ENCODE assay signal across 8 mouse cellular contexts in genomic region chr11:119285791-119286527, GRCm38 (mm10). TPM values are rescaled to one million over a fixed set of nuclear protein-coding genes. Genes with fewer than 3 reads are reported as not detected.
DNase-seq lines count a peak whose midpoint lies in the region; ATAC-seq and TF ChIP-seq lines count a peak whose summit lies in the region.

No protein-coding gene starts in this region.

- H3K27me3 ChIP-seq in heart, embryonic 13.5 days (replicated peaks), result no peaks in the 10 kb centered on the region
- no peaks in the 10 kb centered on the region for H3K27me3 ChIP-seq in heart, adult 2 months (ENCODE audit: control insufficient read depth, insufficient read depth, low read length)

- H3K36me3 ChIP-seq in heart, embryonic 13.5 days, result peaks cover 91% of the 10 kb centered on the region
- H3K36me3 ChIP-seq in heart, adult 2 months (ENCODE audit: control insufficient read depth, insufficient read depth, low read length), result no peaks in the 10 kb centered on the region

- no peak for TF ChIP-seq POLR2A in heart, adult 2 months (IDR thresholded peaks at IDR 0.05; ENCODE audit: insufficient read depth, low read depth, low read length)

- H3K4me1 ChIP-seq in heart, embryonic 13.5 days, result peaks cover 25% of the 10 kb centered on the region
- H3K4me1 ChIP-seq in heart, adult 2 months (ENCODE audit: control insufficient read depth, insufficient read depth, low read length), result no peaks in the 10 kb centered on the region

- H3K4me2 ChIP-seq in heart, embryonic 13.5 days, result peak overlapping the region; percentile 25; the same call in 1 of the 2 replicates

- no peak overlapping the region for H3K4me3 ChIP-seq in heart, embryonic 13.5 days
- no peak overlapping the region for H3K4me3 ChIP-seq in heart, adult 2 months

- peak overlapping the region; percentile 86 for H3K27ac ChIP-seq in heart, embryonic 13.5 days (replicated peaks)
- H3K27ac ChIP-seq in heart, adult 2 months, result no peak overlapping the region

- DNase-seq in adrenal gland, postnatal 10 days, result peak; percentile 34
- DNase-seq in adrenal gland, adult 2 months, result no peak
- no peak for DNase-seq in heart, adult 2 months
- DNase-seq in cerebellum, postnatal 14 days, result peak; percentile 56 to 62
- DNase-seq in kidney, postnatal 4 days, result peak; percentile 47 to 65
- DNase-seq in urinary bladder, postnatal 36 days (ENCODE audit: low spot score in 2 of 2), result no peak
- DNase-seq in ovary, postnatal 36 days (ENCODE audit: low spot score), result no peak

- 37% methylated on average over 9 of the region's 9 CpGs for WGBS in heart, embryonic 13.5 days
- WGBS in heart, adult 2 months, result 38% methylated on average over 9 of the region's 9 CpGs

- no peak overlapping the region; the same call in 1 of the 2 replicates for H3K9ac ChIP-seq in heart, embryonic 13.5 days
- no peak overlapping the region for H3K9ac ChIP-seq in heart, adult 2 months (ENCODE audit: low read depth, low read length)

- TF ChIP-seq EP300 in heart, adult 2 months (IDR thresholded peaks at IDR 0.05; ENCODE audit: insufficient read depth, low read depth, low read length), result no peak

- intact Hi-C loops in heart, adult 2 months (cut with DNase I), result no loop called here

- no peaks in the 10 kb centered on the region for H3K79me2 ChIP-seq in heart, adult 2 months (replicated peaks; ENCODE audit: control insufficient read depth, insufficient read depth, low read length)

- ATAC-seq in heart, embryonic 13.5 days (ENCODE audit: extremely low read depth, insufficient number of reproducible peaks, low FRiP score, low TSS enrichment), result no peak; the same call in 1 of the 2 replicates

- no peaks in the 10 kb centered on the region for H3K9me3 ChIP-seq in heart, embryonic 13.5 days

- TF ChIP-seq CTCF in heart, adult 2 months (IDR thresholded peaks at IDR 0.05), result no peak

RNA-seq across cellular contexts. Expression of gene Eif4a3, which starts 13.9 kb away (rescaled TPM):
- 100 to 1,000 TPM; 147 to 153 TPM for total RNA-seq in adrenal gland, postnatal 10 days (2021)
- 100 to 1,000 TPM; 117 to 126 TPM for total RNA-seq in adrenal gland, adult 2 months (2021)
- 38.7 and 44.4 TPM in 2 replicates for polyA plus RNA-seq in adrenal gland, adult 2 months (2012; rRNA removed)
- polyA plus RNA-seq in heart, embryonic 13.5 days (2015; fragmentation: Nextera tagmentation; extraction: Ambion mirVana), result 281 and 304 TPM in 2 replicates
- total RNA-seq in heart, adult 2 months (2021), result 10 to 100 TPM; 60.5 to 67.3 TPM
- 59.9 and 95.2 TPM in 2 replicates for polyA plus RNA-seq in heart, adult 2 months (2012; rRNA removed)

RNA-seq across cellular contexts. Expression of gene Gaa, which starts 18.3 kb away (rescaled TPM):
- 10 to 100 TPM; 78.0 to 81.5 TPM for total RNA-seq in adrenal gland, postnatal 10 days (2021)
- 100 to 1,000 TPM; 119 to 123 TPM for total RNA-seq in adrenal gland, adult 2 months (2021)
- polyA plus RNA-seq in adrenal gland, adult 2 months (2012; rRNA removed), result 363 and 377 TPM in 2 replicates
- 103 and 104 TPM in 2 replicates for polyA plus RNA-seq in heart, embryonic 13.5 days (2015; fragmentation: Nextera tagmentation; extraction: Ambion mirVana)
- 100 to 1,000 TPM in 1 of 2 experiments, 10 to 100 TPM in 1; 89.3 to 102 TPM for total RNA-seq in heart, adult 2 months (2021)
- polyA plus RNA-seq in heart, adult 2 months (2012; rRNA removed), result 165 and 186 TPM in 2 replicates

RNA-seq across cellular contexts. Expression of gene Card14, which starts 21.6 kb away (rescaled TPM):
- under 1 TPM; 0.30 to 0.33 TPM for total RNA-seq in adrenal gland, postnatal 10 days (2021)
- 1 to 10 TPM in 1 of 2 experiments, not detected in 1; 1.0 TPM for total RNA-seq in adrenal gland, adult 2 months (2021)
- polyA plus RNA-seq in adrenal gland, adult 2 months (2012; rRNA removed), result 0.55 and 1.3 TPM in 2 replicates
- 0.36 and 0.37 TPM in 2 replicates for polyA plus RNA-seq in heart, embryonic 13.5 days (2015; fragmentation: Nextera tagmentation; extraction: Ambion mirVana)
- under 1 TPM in 1 of 2 experiments, not detected in 1; 0.11 TPM for total RNA-seq in heart, adult 2 months (2021)
- 0.12 and 0.33 TPM in 2 replicates for polyA plus RNA-seq in heart, adult 2 months (2012; rRNA removed)

RNA-seq across cellular contexts. Expression of gene Ccdc40, which starts 57.6 kb away (rescaled TPM):
- 1 to 10 TPM in 1 of 2 experiments, under 1 TPM in 1; 0.85 to 1.4 TPM for total RNA-seq in adrenal gland, postnatal 10 days (2021)
- under 1 TPM; 0.26 to 0.83 TPM for total RNA-seq in adrenal gland, adult 2 months (2021)
- 0.34 and 1.1 TPM in 2 replicates for polyA plus RNA-seq in adrenal gland, adult 2 months (2012; rRNA removed)
- polyA plus RNA-seq in heart, embryonic 13.5 days (2015; fragmentation: Nextera tagmentation; extraction: Ambion mirVana), result 1.5 and 3.1 TPM in 2 replicates
- total RNA-seq in heart, adult 2 months (2021), result under 1 TPM in 1 of 2 experiments, not detected in 1; 0.21 TPM
- 0.44 and 0.59 TPM in 2 replicates for polyA plus RNA-seq in heart, adult 2 months (2012; rRNA removed)

RNA-seq across cellular contexts. Expression of gene Tbc1d16, which starts 57.7 kb away (rescaled TPM):
- total RNA-seq in adrenal gland, postnatal 10 days (2021), result 10 to 100 TPM; 19.1 to 21.8 TPM
- total RNA-seq in adrenal gland, adult 2 months (2021), result 10 to 100 TPM; 12.8 to 24.5 TPM
- 6.2 and 7.3 TPM in 2 replicates for polyA plus RNA-seq in adrenal gland, adult 2 months (2012; rRNA removed)
- 9.6 and 9.7 TPM in 2 replicates for polyA plus RNA-seq in heart, embryonic 13.5 days (2015; fragmentation: Nextera tagmentation; extraction: Ambion mirVana)
- 10 to 100 TPM; 61.0 to 73.7 TPM for total RNA-seq in heart, adult 2 months (2021)
- 26.0 and 53.7 TPM in 2 replicates for polyA plus RNA-seq in heart, adult 2 months (2012; rRNA removed)

Comparison
In these comparisons a context has a peak if more than half of its experiments do, and no peak if none do; other contexts are left out.
1. DNase-seq: peak in adrenal gland, postnatal 10 days (single experiment), cerebellum, postnatal 14 days (2 of 2) and kidney, postnatal 4 days (2 of 2); none in adrenal gland, adult 2 months (single experiment), heart, adult 2 months (0 of 2), urinary bladder, postnatal 36 days (0 of 2) and ovary, postnatal 36 days (single experiment).